Mouse (Mus musculus): ENCODE results near the gene Ugt1a6a.

DNA sequence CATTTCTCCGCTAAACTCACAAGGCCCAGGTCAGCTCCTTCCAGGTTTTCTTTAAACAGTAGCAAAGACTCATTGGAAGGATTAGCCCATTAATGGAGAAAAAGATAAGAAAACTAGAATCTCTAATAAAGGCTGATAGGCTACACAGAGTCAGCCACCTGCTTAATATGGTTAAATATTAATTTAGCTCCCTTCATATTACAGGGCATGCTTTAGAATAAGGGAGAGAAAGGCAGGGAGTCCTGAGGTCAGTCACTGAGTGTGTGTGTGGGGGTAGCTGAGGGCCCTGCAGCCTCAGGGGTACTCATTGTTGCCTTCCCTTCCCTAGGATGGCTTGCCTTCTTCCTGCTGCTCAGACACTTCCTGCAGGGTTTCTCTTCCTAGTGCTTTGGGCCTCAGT is 3.5 kb downstream of the Ugt1a6a start:
- no peak for TF ChIP-seq POLR2A (IDR thresholded peaks at IDR 0.05; ENCODE audit: low read depth, low read length)
- TF ChIP-seq CTCF (conservative IDR thresholded peaks at IDR 0.05; ENCODE audit: insufficient read depth, insufficient read length, low read depth, low read length) = no peak

All from kidney, adult 2 months (tissue).